9 mouse cellular contexts compared by ENCODE assay signal in the genomic region with DNA sequence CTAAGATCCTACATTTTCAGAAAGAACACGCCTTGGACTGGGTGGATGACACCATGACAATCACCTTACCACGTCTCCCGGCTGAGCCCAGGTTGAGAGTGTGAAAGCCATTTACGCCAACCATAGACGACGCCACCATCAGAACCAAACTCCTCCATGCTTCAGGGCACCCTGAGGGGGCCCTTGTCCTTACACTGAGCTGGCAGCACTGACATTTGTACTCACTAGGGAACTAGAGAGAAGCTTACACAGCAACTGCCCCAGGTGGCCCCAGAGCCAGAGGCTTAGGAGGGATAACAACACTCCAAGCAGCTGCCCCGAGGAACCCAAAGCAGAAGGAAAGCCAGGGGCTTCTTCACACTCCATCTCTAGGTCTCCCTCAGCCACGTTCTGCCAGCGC. TPM values are rescaled to one million over a fixed set of nuclear protein-coding genes. Genes with fewer than 3 reads are reported as not detected.
DNase-seq lines count a peak whose midpoint lies in the region; ATAC-seq and TF ChIP-seq lines count a peak whose summit lies in the region.
"Had no signal": no experiment of that assay in that cellular context is flagged by ENCODE, and none has a peak within 500 bp of the region (broad histone marks: within the 10 kb centered on the region; RNA-seq: fewer than 3 reads in every experiment).

No protein-coding gene starts in this region.

- peaks cover 32% of the 10 kb centered on the region for H3K36me3 ChIP-seq in megakaryocyte, embryonic 14.5 days (replicated peaks; ENCODE audit: low read length)
- H3K36me3 ChIP-seq in intestine, embryonic 15.5 days, result peaks cover 11% of the 10 kb centered on the region
- H3K36me3 ChIP-seq in small intestine, adult 2 months (ENCODE audit: control insufficient read depth, insufficient read depth, low read length), result peaks cover 17% of the 10 kb centered on the region

- H3K4me1 ChIP-seq in megakaryocyte, embryonic 14.5 days, result peaks cover 83% of the 10 kb centered on the region
- peaks cover 52% of the 10 kb centered on the region for H3K4me1 ChIP-seq in intestine, embryonic 15.5 days (replicated peaks)
- H3K4me1 ChIP-seq in small intestine, adult 2 months (ENCODE audit: control insufficient read depth, insufficient read depth, insufficient read length, low read length), result peaks cover 18% of the 10 kb centered on the region

- peaks cover 57% of the 10 kb centered on the region for H3K27me3 ChIP-seq in megakaryocyte, embryonic 14.5 days (replicated peaks)
- H3K27me3 ChIP-seq in intestine, embryonic 15.5 days (replicated peaks), result no peaks in the 10 kb centered on the region
- no peaks in the 10 kb centered on the region for H3K27me3 ChIP-seq in small intestine, adult 2 months (ENCODE audit: control insufficient read depth, insufficient read depth, low read length)

- 57% methylated on average over 9 of the region's 9 CpGs for WGBS in intestine, embryonic 15.5 days
- 31% methylated on average over 9 of the region's 9 CpGs for WGBS in small intestine, adult 2 months

- no peak for DNase-seq in gastrocnemius, adult 2 months
- DNase-seq in gastrocnemius, postnatal 10 days, result no peak
- DNase-seq in right cerebral cortex, postnatal 10 days (ENCODE audit: low spot score in 2 of 2), result no peak
- no peak for DNase-seq in gastrocnemius, adult 18-20 months (ENCODE audit: low spot score)

- intact Hi-C loops in gastrocnemius, adult 2 months (cut with DNase I), result no loop called here

- no peak for ATAC-seq in megakaryocyte, adult 5-6 weeks (ENCODE audit: poor library complexity, severe bottlenecking)
- ATAC-seq in intestine, embryonic 15.5 days, result no peak
- ATAC-seq: CD4-positive, CD25-positive, alpha-beta regulatory T cell, adult 4 months had no signal

- no peak for TF ChIP-seq CTCF in gastrocnemius, adult 2 months (IDR thresholded peaks at IDR 0.05)
- TF ChIP-seq CTCF in small intestine, adult 2 months (IDR thresholded peaks at IDR 0.05; ENCODE audit: extremely low read depth, insufficient read length, insufficient replicate concordance, low read depth, low read length), result no peak

- H3K4me3 ChIP-seq in gastrocnemius, adult 2 months, result peak overlapping the region; percentile 97
- H3K4me3 ChIP-seq in megakaryocyte, embryonic 14.5 days (replicated peaks), result peak overlapping the region; percentile 96
- peak overlapping the region; percentile 79; the same call in 1 of the 2 replicates for H3K4me3 ChIP-seq in intestine, embryonic 15.5 days (replicated peaks)
- peak overlapping the region; percentile 28 for H3K4me3 ChIP-seq in small intestine, adult 2 months (ENCODE audit: low read depth, low read length)

- no peak overlapping the region for H3K9ac ChIP-seq in intestine, embryonic 15.5 days

- peak overlapping the region; percentile 90 for H3K27ac ChIP-seq in gastrocnemius, adult 2 months
- H3K27ac ChIP-seq in intestine, embryonic 15.5 days, result no peak overlapping the region
- H3K27ac ChIP-seq in small intestine, adult 2 months (ENCODE audit: insufficient read depth, low read depth, low read length), result peak overlapping the region; percentile 94

- peak; percentile 18; the same call in 1 of the 2 replicates for TF ChIP-seq POLR2A in small intestine, adult 2 months (IDR thresholded peaks at IDR 0.05; ENCODE audit: low read depth, low read length)

- peak overlapping the region; percentile 90 for H3K4me2 ChIP-seq in intestine, embryonic 15.5 days (replicated peaks)

- no peaks in the 10 kb centered on the region for H3K9me3 ChIP-seq in megakaryocyte, embryonic 14.5 days
- no peaks in the 10 kb centered on the region for H3K9me3 ChIP-seq in intestine, embryonic 15.5 days

RNA-seq across cellular contexts. Expression of a gene that starts 3.1 kb away (rescaled TPM):
- 10 to 100 TPM; 22.8 to 23.1 TPM for total RNA-seq in gastrocnemius, adult 2 months (2021)
- 10 to 100 TPM; 39.9 to 45.3 TPM for total RNA-seq in gastrocnemius, postnatal 10 days (2021)
- polyA plus RNA-seq in megakaryocyte, embryonic 14.5 days (2012; ENCODE audit: insufficient read depth, low replicate concordance), result 2.1 and 9.3 TPM in 2 replicates
- 0.31 and 0.71 TPM in 2 replicates for total RNA-seq in megakaryocyte, adult 5-6 weeks (2015)
- total RNA-seq in megakaryocyte, adult 5-6 weeks (2017), result 0.99 and 1.1 TPM in 2 replicates
- polyA plus RNA-seq in intestine, embryonic 15.5 days (2015; fragmentation: Nextera tagmentation; extraction: Ambion mirVana), result 21.4 and 23.0 TPM in 2 replicates
- polyA plus RNA-seq in small intestine, adult 2 months (2012; rRNA removed), result 55.9 and 89.2 TPM in 2 replicates
- total RNA-seq in gastrocnemius, adult 18-20 months (2021), result 10 to 100 TPM; 14.3 to 17.9 TPM

RNA-seq across cellular contexts. Expression of a gene that starts 23.9 kb away (rescaled TPM):
- total RNA-seq in gastrocnemius, adult 2 months (2021), result 1 to 10 TPM; 1.8 to 2.2 TPM
- 10 to 100 TPM; 12.0 to 15.4 TPM for total RNA-seq in gastrocnemius, postnatal 10 days (2021)
- polyA plus RNA-seq in megakaryocyte, embryonic 14.5 days (2012; ENCODE audit: insufficient read depth, low replicate concordance), result 0.46 TPM in 1 of 2 replicates, not detected in the other
- total RNA-seq in megakaryocyte, adult 5-6 weeks (2015), result 0.04 TPM in 1 of 2 replicates, not detected in the other
- 0.11 TPM in 1 of 2 replicates, not detected in the other for total RNA-seq in megakaryocyte, adult 5-6 weeks (2017)
- 24.9 and 26.7 TPM in 2 replicates for polyA plus RNA-seq in intestine, embryonic 15.5 days (2015; fragmentation: Nextera tagmentation; extraction: Ambion mirVana)
- polyA plus RNA-seq in small intestine, adult 2 months (2012; rRNA removed), result 19.1 and 40.2 TPM in 2 replicates
- total RNA-seq in gastrocnemius, adult 18-20 months (2021), result under 1 TPM; 0.64 to 0.85 TPM
- polyA plus RNA-seq: CD4-positive, CD25-positive, alpha-beta regulatory T cell, adult 4 months had no signal

RNA-seq across cellular contexts. Expression of a gene that starts 35.9 kb away (rescaled TPM):
- 1 to 10 TPM in 1 of 2 experiments, not detected in 1; 1.2 TPM for total RNA-seq in gastrocnemius, adult 2 months (2021)
- total RNA-seq in gastrocnemius, postnatal 10 days (2021), result not detected
- not detected in 2 replicates for polyA plus RNA-seq in megakaryocyte, embryonic 14.5 days (2012; ENCODE audit: insufficient read depth, low replicate concordance)
- total RNA-seq in megakaryocyte, adult 5-6 weeks (2015), result 0.46 TPM in 1 of 2 replicates, not detected in the other
- not detected in 2 replicates for total RNA-seq in megakaryocyte, adult 5-6 weeks (2017)
- 0.77 TPM in 1 of 2 replicates, not detected in the other for polyA plus RNA-seq in intestine, embryonic 15.5 days (2015; fragmentation: Nextera tagmentation; extraction: Ambion mirVana)
- 0.46 and 2.7 TPM in 2 replicates for polyA plus RNA-seq in small intestine, adult 2 months (2012; rRNA removed)
- under 1 TPM in 1 of 2 experiments, not detected in 1; 0.91 TPM for total RNA-seq in gastrocnemius, adult 18-20 months (2021)
- polyA plus RNA-seq: CD4-positive, CD25-positive, alpha-beta regulatory T cell, adult 4 months had no signal

RNA-seq across cellular contexts. Expression of a gene that starts 36.0 kb away (rescaled TPM):
- 10 to 100 TPM; 20.4 to 20.5 TPM for total RNA-seq in gastrocnemius, adult 2 months (2021)
- 10 to 100 TPM; 21.7 to 30.4 TPM for total RNA-seq in gastrocnemius, postnatal 10 days (2021)
- polyA plus RNA-seq in megakaryocyte, embryonic 14.5 days (2012; ENCODE audit: insufficient read depth, low replicate concordance), result 1.4 and 5.1 TPM in 2 replicates
- 33.0 and 38.7 TPM in 2 replicates for total RNA-seq in megakaryocyte, adult 5-6 weeks (2015)
- 41.3 and 43.5 TPM in 2 replicates for total RNA-seq in megakaryocyte, adult 5-6 weeks (2017)
- 42.4 and 44.9 TPM in 2 replicates for polyA plus RNA-seq in intestine, embryonic 15.5 days (2015; fragmentation: Nextera tagmentation; extraction: Ambion mirVana)
- 3.6 and 5.2 TPM in 2 replicates for polyA plus RNA-seq in small intestine, adult 2 months (2012; rRNA removed)
- total RNA-seq in gastrocnemius, adult 18-20 months (2021), result 10 to 100 TPM; 21.1 to 24.3 TPM

RNA-seq across cellular contexts. Expression of a gene that starts 56.0 kb away (rescaled TPM):
- total RNA-seq in gastrocnemius, adult 2 months (2021), result 10 to 100 TPM; 66.3 to 67.4 TPM
- total RNA-seq in gastrocnemius, postnatal 10 days (2021), result 10 to 100 TPM; 53.6 to 57.6 TPM
- 49.7 and 71.3 TPM in 2 replicates for polyA plus RNA-seq in megakaryocyte, embryonic 14.5 days (2012; ENCODE audit: insufficient read depth, low replicate concordance)
- 20.2 and 23.4 TPM in 2 replicates for total RNA-seq in megakaryocyte, adult 5-6 weeks (2015)
- 84.3 and 106 TPM in 2 replicates for total RNA-seq in megakaryocyte, adult 5-6 weeks (2017)
- 23.3 and 23.7 TPM in 2 replicates for polyA plus RNA-seq in intestine, embryonic 15.5 days (2015; fragmentation: Nextera tagmentation; extraction: Ambion mirVana)
- 13.6 and 24.3 TPM in 2 replicates for polyA plus RNA-seq in small intestine, adult 2 months (2012; rRNA removed)
- 10 to 100 TPM; 65.7 to 83.1 TPM for total RNA-seq in gastrocnemius, adult 18-20 months (2021)

Comparison
In these comparisons a context has a peak if more than half of its experiments do, and no peak if none do; other contexts are left out.
1. RNA of a gene that starts 23.9 kb away (total RNA-seq): 12.0 to 15.4 TPM in gastrocnemius, postnatal 10 days; 1.8 to 2.2 TPM in gastrocnemius, adult 2 months, 0.64 to 0.85 TPM in gastrocnemius, adult 18-20 months and 0.04 to 0.11 TPM in megakaryocyte, adult 5-6 weeks; every median in the first group is over 4 times any median in the second.
2. H3K4me3 ChIP-seq: peak in every context shown above with its lines; median percentile 97 in gastrocnemius, adult 2 months; 96 in megakaryocyte, embryonic 14.5 days; 79 in intestine, embryonic 15.5 days; 28 in small intestine, adult 2 months.
3. RNA of a gene that starts 3.1 kb away (total RNA-seq): 39.9 to 45.3 TPM in gastrocnemius, postnatal 10 days, 22.8 to 23.1 TPM in gastrocnemius, adult 2 months and 14.3 to 17.9 TPM in gastrocnemius, adult 18-20 months; 0.31 to 1.1 TPM in megakaryocyte, adult 5-6 weeks; every median in the first group is over 4 times any median in the second.